Mouse (Mus musculus) kidney, postnatal 0 days (tissue): ENCODE measurements around the gene Abcc9. TPM values are rescaled to one million over a fixed set of nuclear protein-coding genes. Genes with fewer than 3 reads are reported as not detected.
A peak's percentile ranks its signal among the peaks of the same experiment; 100 is the strongest.

Experiments
- ATAC-seq: fragments of 200-750 bp; cut with Nextera tagmentation; replicated peaks from 2 replicates; pipeline ENCODE4 v1.8.0; 2017; ENCODE audit warnings: low read depth, moderate number of reproducible peaks, moderate TSS enrichment, moderate library complexity; ENCODE audit not compliant: low FRiP score
- DNase-seq: peaks from one replicate; pipeline ENCODE4 v3.0.0-alpha.2; 2016; ENCODE audit warnings: low spot score
- H3K27ac ChIP-seq: fragments of 300-500 bp; sonication (generic); 2 replicates; pipeline ENCODE4 v1.5.1; 2014; ENCODE audit warnings: mild to moderate bottlenecking
- H3K27me3 ChIP-seq: fragments of 300-500 bp; sonication (generic); 2 replicates; pipeline ENCODE4 v1.6.1; 2014; ENCODE audit warnings: low read length, mixed read lengths; ENCODE audit not compliant: insufficient read depth
- H3K36me3 ChIP-seq: fragments of 300-500 bp; sonication (generic); 2 replicates; pipeline ENCODE4 v1.6.1; 2014; ENCODE audit warnings: low read length, mixed read lengths; ENCODE audit not compliant: insufficient read depth
- H3K4me1 ChIP-seq: fragments of 300-500 bp; sonication (generic); replicated peaks from 2 replicates; pipeline ENCODE4 v1.6.1; 2014; ENCODE audit warnings: antibody characterized with exemption, low read length, mixed read lengths; ENCODE audit not compliant: insufficient read depth
- H3K4me2 ChIP-seq: fragments of 300-500 bp; sonication (generic); 2 replicates; pipeline ENCODE4 v1.6.1; 2014; ENCODE audit warnings: mild to moderate bottlenecking, low read length, moderate library complexity, mixed read lengths
- H3K4me3 ChIP-seq: fragments of 300-500 bp; sonication (generic); replicated peaks from 2 replicates; pipeline ENCODE4 v1.5.1; 2014; ENCODE audit warnings: low read depth, low read length
- H3K9ac ChIP-seq: fragments of 300-500 bp; sonication (generic); 2 replicates; pipeline ENCODE4 v1.6.1; 2014; ENCODE audit warnings: low read depth, low read length
- H3K9me3 ChIP-seq: fragments of 300-500 bp; sonication (generic); replicated peaks from 2 replicates; pipeline ENCODE4 v1.6.1; 2016; ENCODE audit warnings: low read length, inconsistent platforms, mixed read lengths
- CTCF ChIP-seq: IDR thresholded peaks from 2 replicates; pipeline ENCODE4 v1.5.1; 2016; ENCODE audit warnings: antibody characterized with exemption, low read depth, mild to moderate bottlenecking, moderate library complexity
- WGBS: fragments of 180-500 bp; shearing (Covaris S2); extraction: QIAGEN DNeasy Blood & Tissue Kit; methylation state at CpG from one replicate; pipeline ENCODE4 v1.1.7; 2014; 5-methylcytosine and 5-hydroxymethylcytosine counted together
- polyA plus RNA-seq: library from polyadenylated mRNA; unstranded; fragments of >200 nt; fragmentation: Nextera tagmentation; extraction: Ambion mirVana; gene quantifications from 2 replicates; pipeline ENCODE4 v1.2.1, GENCODE M21; 2015

Abcc9 gene
- polyA plus RNA-seq, 1 experiment from 2014 or later = 6.1 TPM

DNA sequence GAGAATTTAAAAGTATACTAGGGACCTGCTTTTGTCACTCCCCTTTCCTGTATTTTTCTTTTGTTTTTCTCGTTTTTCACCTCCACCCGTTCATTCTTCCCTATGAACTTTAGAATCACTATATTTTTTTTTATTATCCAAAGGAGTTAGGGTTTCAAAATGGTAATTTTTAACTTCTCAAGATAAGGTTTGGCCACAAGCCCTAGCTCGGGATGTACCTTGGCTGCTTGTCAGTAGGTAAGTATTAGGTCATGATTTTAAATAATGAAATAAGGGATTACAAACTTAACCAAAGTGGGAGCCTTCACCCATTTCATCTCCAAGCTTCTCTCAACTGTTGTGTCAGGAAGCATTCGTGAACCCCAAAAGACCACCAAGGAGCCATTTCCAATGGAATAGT lies 23.9 kb upstream of the Abcc9 start:
- DNase-seq = no peak

DNA sequence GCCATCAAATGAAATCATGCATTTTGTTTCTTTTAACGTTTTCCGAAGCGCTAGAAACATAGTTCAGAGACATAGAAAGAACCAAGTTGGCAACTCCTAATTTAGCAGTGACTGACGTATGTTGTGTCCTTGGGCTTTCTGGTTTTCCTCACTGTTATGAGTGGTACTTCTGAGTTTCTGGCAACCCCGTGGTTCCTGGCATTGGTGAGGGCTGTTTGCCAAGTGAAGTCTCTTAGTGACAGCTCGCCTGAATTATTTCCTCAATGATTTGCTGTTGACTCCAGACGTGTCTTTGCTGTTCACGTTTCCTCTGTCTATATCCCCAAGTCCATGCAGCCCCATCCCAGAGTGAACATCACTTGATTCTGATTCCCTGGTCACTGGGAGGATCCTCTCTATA lies 19.6 kb upstream of the Abcc9 start:
- ATAC-seq = no peak
- no peak overlapping the region for H3K27ac ChIP-seq
- no peak overlapping the region for H3K4me3 ChIP-seq
- no peak for TF ChIP-seq CTCF
- no peaks in the 10 kb centered on the region for H3K9me3 ChIP-seq
- no peaks in the 10 kb centered on the region for H3K4me1 ChIP-seq
- no peaks in the 10 kb centered on the region for H3K36me3 ChIP-seq
- H3K4me2 ChIP-seq = no peak overlapping the region
- DNase-seq = no peak
- no peaks in the 10 kb centered on the region for H3K27me3 ChIP-seq
- H3K9ac ChIP-seq = no peak overlapping the region
- 78% methylated on average over 8 of the region's 8 CpGs for WGBS

More for the DNA sequence above, 23.9 kb upstream of the Abcc9 start:
- ATAC-seq = no peak
- Histone ChIP-seq H3K4me3 (no peak overlapping the region), H3K4me1 (no peaks in the 10 kb centered on the region), H3K9ac (no peak overlapping the region), H3K4me2 (no peak overlapping the region), H3K27me3 (no peaks in the 10 kb centered on the region), H3K36me3 (no peaks in the 10 kb centered on the region), H3K27ac (no peak overlapping the region), H3K9me3 (no peaks in the 10 kb centered on the region)
- 84% methylated on average over 4 of the region's 4 CpGs for WGBS
- no peak for TF ChIP-seq CTCF

DNA sequence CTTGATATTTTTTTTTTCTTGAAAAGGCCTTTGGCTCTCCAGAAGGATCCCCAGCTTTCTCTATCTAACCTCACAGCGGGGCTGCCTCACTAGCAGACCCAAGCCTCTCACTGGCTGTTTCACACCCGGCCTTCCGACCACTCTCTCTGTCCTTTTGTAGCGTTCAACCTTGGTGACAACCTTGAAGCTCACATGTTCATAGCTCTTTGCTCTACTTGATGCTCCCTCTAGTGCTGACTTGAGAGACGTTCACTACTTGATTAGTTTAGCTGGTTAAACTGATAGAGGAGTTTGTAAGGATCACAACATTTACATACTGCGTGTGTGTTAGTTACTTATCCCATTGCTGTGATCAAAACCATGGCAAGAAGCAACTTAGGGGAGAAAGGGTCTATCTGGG lies 18.5 kb upstream of the Abcc9 start:
- peak; percentile 50; the same call in 1 of the 2 replicates for TF ChIP-seq CTCF
- no peaks in the 10 kb centered on the region for H3K9me3 ChIP-seq
- H3K4me1 ChIP-seq = no peaks in the 10 kb centered on the region
- H3K27ac ChIP-seq = no peak overlapping the region
- H3K27me3 ChIP-seq = no peaks in the 10 kb centered on the region
- DNase-seq (no peak), ATAC-seq (no peak)
- no peak overlapping the region for H3K9ac ChIP-seq
- H3K36me3 ChIP-seq = no peaks in the 10 kb centered on the region
- no peak overlapping the region for H3K4me2 ChIP-seq
- H3K4me3 ChIP-seq = no peak overlapping the region
- 68% methylated on average over 6 of the region's 6 CpGs for WGBS

DNA sequence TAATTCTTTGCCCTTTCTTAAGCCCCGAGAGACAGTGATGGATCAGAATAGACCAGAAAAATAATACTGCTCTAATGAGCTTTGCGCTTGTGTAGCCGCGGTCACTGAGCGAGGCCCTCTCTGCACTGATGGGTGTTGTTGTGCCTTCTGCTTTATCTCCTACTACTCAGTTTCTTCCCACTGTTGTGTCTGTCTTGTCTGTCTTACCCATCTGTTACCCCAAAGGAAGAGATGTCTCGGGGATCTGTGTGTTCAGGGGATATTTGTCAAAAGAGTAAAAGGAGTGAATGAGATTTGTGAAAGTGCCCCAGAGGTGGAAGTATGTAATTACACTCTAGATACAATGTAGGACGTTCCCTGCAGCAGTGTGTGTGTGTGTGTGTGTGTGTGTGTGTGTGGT lies 16.1 kb upstream of the Abcc9 start:
- Histone ChIP-seq H3K27me3 (no peaks in the 10 kb centered on the region), H3K4me1 (no peaks in the 10 kb centered on the region), H3K4me2 (no peak overlapping the region), H3K27ac (no peak overlapping the region), H3K9ac (no peak overlapping the region), H3K9me3 (no peaks in the 10 kb centered on the region), H3K4me3 (no peak overlapping the region), H3K36me3 (no peaks in the 10 kb centered on the region)
- ATAC-seq (no peak), DNase-seq (no peak)
- WGBS = 66% methylated on average over 7 of the region's 7 CpGs
- TF ChIP-seq CTCF = peak; percentile 38; the same call in 1 of the 2 replicates

DNA sequence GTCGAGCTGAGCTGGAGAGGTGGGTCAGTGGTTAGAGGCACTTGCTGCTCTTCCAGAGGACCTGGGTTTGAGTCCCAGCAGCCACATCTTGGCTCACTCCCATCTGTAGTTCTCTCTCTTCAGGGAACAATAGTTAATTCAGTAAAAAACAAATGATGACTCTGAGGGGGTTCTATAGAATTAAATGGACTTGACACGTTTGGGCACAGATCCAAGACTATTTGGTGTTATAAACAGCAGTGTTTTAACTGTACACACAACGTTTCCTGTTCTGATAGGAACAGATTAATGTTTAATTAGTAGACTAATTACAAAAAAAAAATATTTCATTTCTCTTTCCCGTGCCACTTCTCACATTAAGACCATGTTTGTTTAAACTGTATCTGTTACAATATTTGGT lies 15.1 kb upstream of the Abcc9 start:
- 54% methylated on average over 4 of the region's 4 CpGs for WGBS
- Histone ChIP-seq H3K4me1 (no peaks in the 10 kb centered on the region), H3K4me2 (no peak overlapping the region), H3K27ac (no peak overlapping the region), H3K9me3 (no peaks in the 10 kb centered on the region), H3K9ac (no peak overlapping the region), H3K4me3 (no peak overlapping the region), H3K36me3 (no peaks in the 10 kb centered on the region), H3K27me3 (no peaks in the 10 kb centered on the region)
- TF ChIP-seq CTCF = no peak
- DNase-seq = no peak
- no peak for ATAC-seq

DNA sequence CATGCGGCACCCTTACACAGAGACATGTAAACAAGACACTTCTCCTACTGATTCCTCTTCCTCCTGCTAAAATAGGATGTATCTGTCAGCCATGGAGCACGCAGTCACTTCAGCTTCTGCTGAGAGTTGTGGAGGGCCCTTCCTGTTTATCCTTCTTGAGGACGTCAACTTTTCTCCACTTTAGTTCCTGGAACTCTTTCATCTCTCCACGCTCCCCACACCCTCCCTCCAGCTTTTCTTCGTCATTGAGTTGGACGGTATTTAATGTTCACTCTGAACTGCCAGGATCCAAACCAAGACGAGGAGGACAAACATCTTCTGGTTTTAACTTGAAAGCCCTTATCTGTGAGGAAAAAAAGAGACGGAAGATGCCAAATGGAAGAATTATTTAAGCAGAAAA lies 12.9 kb upstream of the Abcc9 start:
- Histone ChIP-seq H3K27ac (peak overlapping the region; percentile 37; the same call in 1 of the 2 replicates), H3K9ac (no peak overlapping the region), H3K36me3 (no peaks in the 10 kb centered on the region), H3K4me1 (no peaks in the 10 kb centered on the region), H3K4me2 (no peak overlapping the region), H3K27me3 (no peaks in the 10 kb centered on the region), H3K4me3 (no peak overlapping the region), H3K9me3 (no peaks in the 10 kb centered on the region)
- DNase-seq (peak; percentile 71), ATAC-seq (no peak)
- 55% methylated on average over 8 of the region's 8 CpGs for WGBS
- no peak for TF ChIP-seq CTCF

DNA sequence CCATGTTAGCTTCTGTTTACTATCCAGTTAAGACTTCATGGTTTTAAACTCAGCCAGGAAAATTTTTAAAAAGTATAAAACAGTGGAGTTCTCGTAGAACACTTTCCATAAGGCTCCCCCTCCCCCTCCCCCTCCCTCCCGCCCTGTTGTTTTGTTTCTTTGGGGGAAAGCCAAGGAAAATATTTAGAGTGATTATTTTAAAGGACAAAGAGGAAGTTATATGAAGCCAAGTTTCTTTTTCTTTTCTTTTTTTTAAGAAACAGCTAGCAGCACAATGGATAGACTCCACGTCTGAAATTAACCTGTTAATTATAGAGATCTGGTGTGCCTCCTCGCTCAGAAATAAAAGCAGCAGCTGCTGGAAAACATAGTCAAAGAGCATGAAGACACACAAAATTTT lies 9.0 kb upstream of the Abcc9 start:
- no peaks in the 10 kb centered on the region for H3K4me1 ChIP-seq
- H3K4me2 ChIP-seq = peak overlapping the region; percentile 13; the same call in 1 of the 2 replicates
- no peaks in the 10 kb centered on the region for H3K27me3 ChIP-seq
- H3K4me3 ChIP-seq = no peak overlapping the region
- H3K9me3 ChIP-seq = no peaks in the 10 kb centered on the region
- H3K36me3 ChIP-seq = no peaks in the 10 kb centered on the region
- ATAC-seq (no peak), DNase-seq (peak; percentile 89)
- peak overlapping the region; percentile 67 for H3K27ac ChIP-seq
- no peak for TF ChIP-seq CTCF
- no peak overlapping the region for H3K9ac ChIP-seq
- 34% methylated on average over 4 of the region's 4 CpGs for WGBS
